Mouse (Mus musculus): ENCODE results near the gene Mtss1l. TPM values are rescaled to one million over a fixed set of nuclear protein-coding genes. Genes with fewer than 3 reads are reported as not detected.
A peak's percentile ranks its signal among the peaks of the same experiment; 100 is the strongest.

Mtss1l gene
- polyA plus RNA-seq, 1 experiment from 2014 or later = 12.4 TPM

- Histone ChIP-seq H3K4me1 (replicated peaks; ENCODE audit: insufficient read depth, low read length) (no peaks in the 10 kb centered on the region), H3K27me3 (ENCODE audit: insufficient read depth, low read length) (no peaks in the 10 kb centered on the region), H3K9me3 (replicated peaks; ENCODE audit: low read length) (no peaks in the 10 kb centered on the region), H3K4me3 (replicated peaks; ENCODE audit: low read depth, low read length) (no peak overlapping the region), H3K36me3 (ENCODE audit: insufficient read depth, low read length) (peaks cover 17% of the 10 kb centered on the region; the same call in 1 of the 2 replicates), H3K4me2 (ENCODE audit: low read length) (no peak overlapping the region), H3K9ac (ENCODE audit: low read depth, low read length) (no peak overlapping the region), H3K27ac (no peak overlapping the region)
- DNase-seq (ENCODE audit: low spot score) (no peak), ATAC-seq (replicated peaks; ENCODE audit: low FRiP score, low read depth) (no peak)
- 34% methylated on average over 3 of the region's 3 CpGs for WGBS
- TF ChIP-seq CTCF (IDR thresholded peaks at IDR 0.05; ENCODE audit: low read depth) = no peak
Observed at GRCm38 (mm10) chr8:110678989-110679388, 42.3 kb upstream of the Mtss1l start.

DNA sequence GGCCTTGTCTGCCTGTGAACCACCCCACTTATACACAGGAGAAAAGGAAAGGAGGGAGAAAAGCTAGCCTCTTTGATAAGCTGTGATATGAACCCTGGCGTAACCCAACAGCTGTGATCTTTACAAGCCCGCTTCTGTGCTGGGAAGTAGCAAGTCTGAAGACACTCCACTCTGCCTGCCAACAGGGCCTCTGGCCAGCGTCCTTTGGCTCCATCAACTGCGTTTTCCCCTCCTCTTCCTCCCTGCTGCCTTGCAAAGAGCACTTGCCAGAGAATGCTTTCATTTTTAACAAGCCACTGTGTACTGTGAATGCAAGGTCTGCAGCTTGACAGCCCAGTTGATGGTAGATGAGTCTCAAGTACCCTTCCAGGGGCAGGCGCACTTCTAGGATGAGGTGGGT lies 33.5 kb upstream of the Mtss1l start:
- DNase-seq (ENCODE audit: low spot score) (no peak), ATAC-seq (replicated peaks; ENCODE audit: low FRiP score, low read depth) (no peak)
- Histone ChIP-seq H3K9ac (ENCODE audit: low read depth, low read length) (no peak overlapping the region), H3K4me2 (ENCODE audit: low read length) (no peak overlapping the region), H3K9me3 (replicated peaks; ENCODE audit: low read length) (no peaks in the 10 kb centered on the region), H3K27me3 (ENCODE audit: insufficient read depth, low read length) (no peaks in the 10 kb centered on the region), H3K36me3 (ENCODE audit: insufficient read depth, low read length) (peaks cover 15% of the 10 kb centered on the region), H3K27ac (no peak overlapping the region), H3K4me3 (replicated peaks; ENCODE audit: low read depth, low read length) (no peak overlapping the region), H3K4me1 (replicated peaks; ENCODE audit: insufficient read depth, low read length) (no peaks in the 10 kb centered on the region)
- no peak for TF ChIP-seq CTCF (IDR thresholded peaks at IDR 0.05; ENCODE audit: low read depth)
- WGBS = 77% methylated on average over 5 of the region's 5 CpGs

- no peaks in the 10 kb centered on the region for H3K9me3 ChIP-seq (replicated peaks; ENCODE audit: low read length)
- no peak overlapping the region for H3K4me3 ChIP-seq (replicated peaks; ENCODE audit: low read depth, low read length)
- H3K4me1 ChIP-seq (replicated peaks; ENCODE audit: insufficient read depth, low read length) = 0 out of 2 replicates have a peak, but pooled peaks cover 3% of the 10 kb centered on the region
- TF ChIP-seq CTCF (IDR thresholded peaks at IDR 0.05; ENCODE audit: low read depth) = no peak
- no peaks in the 10 kb centered on the region for H3K27me3 ChIP-seq (ENCODE audit: insufficient read depth, low read length)
- peak overlapping the region; percentile 36; the same call in 1 of the 2 replicates for H3K27ac ChIP-seq
- H3K9ac ChIP-seq (ENCODE audit: low read depth, low read length) = no peak overlapping the region
- whole genome bisulfite sequencing = 82% methylated on average over 9 of the region's 9 CpGs
- H3K4me2 ChIP-seq (ENCODE audit: low read length) = no peak overlapping the region
- ATAC-seq (replicated peaks; ENCODE audit: low FRiP score, low read depth) = no peak
- DNase-seq (ENCODE audit: low spot score) = peak; percentile 23
- no peaks in the 10 kb centered on the region; the same call in 1 of the 2 replicates for H3K36me3 ChIP-seq (ENCODE audit: insufficient read depth, low read length)
Observed at GRCm38 (mm10) chr8:110689961-110690360, 31.3 kb upstream of the Mtss1l start.

GRCm38 (mm10) chr8:110694226-110694625 lies 27.1 kb upstream of the Mtss1l start:
- Histone ChIP-seq H3K27me3 (ENCODE audit: insufficient read depth, low read length) (no peaks in the 10 kb centered on the region), H3K4me3 (replicated peaks; ENCODE audit: low read depth, low read length) (no peak overlapping the region), H3K9ac (ENCODE audit: low read depth, low read length) (no peak overlapping the region), H3K36me3 (ENCODE audit: insufficient read depth, low read length) (no peaks in the 10 kb centered on the region), H3K9me3 (replicated peaks; ENCODE audit: low read length) (no peaks in the 10 kb centered on the region), H3K27ac (no peak overlapping the region), H3K4me1 (replicated peaks; ENCODE audit: insufficient read depth, low read length) (0 out of 2 replicates have a peak, but pooled peaks cover 3% of the 10 kb centered on the region), H3K4me2 (ENCODE audit: low read length) (no peak overlapping the region)
- 72% methylated on average over 5 of the region's 5 CpGs for WGBS
- ATAC-seq (replicated peaks; ENCODE audit: low FRiP score, low read depth) (no peak), DNase-seq (ENCODE audit: low spot score) (no peak)
- no peak for TF ChIP-seq CTCF (IDR thresholded peaks at IDR 0.05; ENCODE audit: low read depth)

- Histone ChIP-seq H3K9me3 (replicated peaks; ENCODE audit: low read length) (no peaks in the 10 kb centered on the region), H3K36me3 (ENCODE audit: insufficient read depth, low read length) (no peaks in the 10 kb centered on the region), H3K27me3 (ENCODE audit: insufficient read depth, low read length) (no peaks in the 10 kb centered on the region), H3K4me1 (replicated peaks; ENCODE audit: insufficient read depth, low read length) (0 out of 2 replicates have a peak, but pooled peaks cover 3% of the 10 kb centered on the region), H3K27ac (no peak overlapping the region; the same call in 1 of the 2 replicates), H3K9ac (ENCODE audit: low read depth, low read length) (no peak overlapping the region), H3K4me3 (replicated peaks; ENCODE audit: low read depth, low read length) (no peak overlapping the region), H3K4me2 (ENCODE audit: low read length) (no peak overlapping the region)
- no peak for ATAC-seq (replicated peaks; ENCODE audit: low FRiP score, low read depth)
- no peak for DNase-seq (ENCODE audit: low spot score)
- 75% methylated on average over 4 of the region's 4 CpGs for WGBS
- no peak for TF ChIP-seq CTCF (IDR thresholded peaks at IDR 0.05; ENCODE audit: low read depth)
Observed at GRCm38 (mm10) chr8:110694826-110695225, 26.4 kb upstream of the Mtss1l start.

DNA sequence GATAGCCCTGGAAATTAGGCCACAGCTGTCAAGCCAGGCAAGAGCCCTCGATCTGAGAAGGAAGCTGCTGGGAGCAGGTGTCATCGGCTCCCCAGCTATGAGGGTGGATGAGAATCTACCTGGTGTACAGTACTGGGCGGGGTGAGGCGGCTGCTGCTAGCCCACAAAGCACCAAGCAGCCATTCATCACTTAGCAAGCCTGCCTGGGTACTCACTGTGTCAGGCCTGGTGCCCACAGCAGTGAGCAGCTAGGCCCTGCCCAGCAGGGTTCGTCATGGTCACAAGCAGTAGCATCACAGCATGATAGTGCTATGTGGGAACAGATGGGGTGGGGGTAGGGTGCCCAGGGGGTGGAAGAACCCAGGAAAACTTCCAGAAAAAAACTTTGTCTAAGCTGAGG lies 25.8 kb upstream of the Mtss1l start:
- H3K4me1 ChIP-seq (replicated peaks; ENCODE audit: insufficient read depth, low read length) = 0 out of 2 replicates have a peak, but pooled peaks cover 3% of the 10 kb centered on the region
- 0 out of 2 replicates have a peak overlapping the region, but pooled peaks have one; percentile 1 for H3K27ac ChIP-seq
- DNase-seq (ENCODE audit: low spot score) (no peak), ATAC-seq (replicated peaks; ENCODE audit: low FRiP score, low read depth) (no peak; the same call in 1 of the 2 replicates)
- no peaks in the 10 kb centered on the region for H3K36me3 ChIP-seq (ENCODE audit: insufficient read depth, low read length)
- no peak overlapping the region for H3K9ac ChIP-seq (ENCODE audit: low read depth, low read length)
- no peaks in the 10 kb centered on the region for H3K27me3 ChIP-seq (ENCODE audit: insufficient read depth, low read length)
- no peak for TF ChIP-seq CTCF (IDR thresholded peaks at IDR 0.05; ENCODE audit: low read depth)
- no peak overlapping the region for H3K4me3 ChIP-seq (replicated peaks; ENCODE audit: low read depth, low read length)
- 86% methylated on average over 5 of the region's 5 CpGs for WGBS
- H3K9me3 ChIP-seq (replicated peaks; ENCODE audit: low read length) = no peaks in the 10 kb centered on the region
- no peak overlapping the region for H3K4me2 ChIP-seq (ENCODE audit: low read length)

GRCm38 (mm10) chr8:110696051-110696450 lies 25.2 kb upstream of the Mtss1l start:
- WGBS = 62% methylated on average over 4 of the region's 4 CpGs
- Histone ChIP-seq H3K4me1 (replicated peaks; ENCODE audit: insufficient read depth, low read length) (0 out of 2 replicates have a peak, but pooled peaks cover 3% of the 10 kb centered on the region), H3K27me3 (ENCODE audit: insufficient read depth, low read length) (no peaks in the 10 kb centered on the region), H3K9ac (ENCODE audit: low read depth, low read length) (no peak overlapping the region), H3K27ac (no peak overlapping the region), H3K4me3 (replicated peaks; ENCODE audit: low read depth, low read length) (no peak overlapping the region), H3K9me3 (replicated peaks; ENCODE audit: low read length) (no peaks in the 10 kb centered on the region), H3K4me2 (ENCODE audit: low read length) (no peak overlapping the region), H3K36me3 (ENCODE audit: insufficient read depth, low read length) (no peaks in the 10 kb centered on the region)
- no peak for TF ChIP-seq CTCF (IDR thresholded peaks at IDR 0.05; ENCODE audit: low read depth)
- DNase-seq (ENCODE audit: low spot score) = no peak
- ATAC-seq (replicated peaks; ENCODE audit: low FRiP score, low read depth) = no peak

Data from kidney, postnatal 0 days (tissue).